Mouse (Mus musculus): ENCODE measurements around the gene Bag5. TPM values are rescaled to one million over a fixed set of nuclear protein-coding genes. Genes with fewer than 3 reads are reported as not detected.
"Not testable (repeated sequence)": the region's sequence is repeated elsewhere in the genome, so short reads cannot be mapped to it uniquely, and the experiment has no call there.

Gene Bag5
- total RNA-seq, 2 experiments from 2014 or later = 43.1 to 43.7 TPM

DNA sequence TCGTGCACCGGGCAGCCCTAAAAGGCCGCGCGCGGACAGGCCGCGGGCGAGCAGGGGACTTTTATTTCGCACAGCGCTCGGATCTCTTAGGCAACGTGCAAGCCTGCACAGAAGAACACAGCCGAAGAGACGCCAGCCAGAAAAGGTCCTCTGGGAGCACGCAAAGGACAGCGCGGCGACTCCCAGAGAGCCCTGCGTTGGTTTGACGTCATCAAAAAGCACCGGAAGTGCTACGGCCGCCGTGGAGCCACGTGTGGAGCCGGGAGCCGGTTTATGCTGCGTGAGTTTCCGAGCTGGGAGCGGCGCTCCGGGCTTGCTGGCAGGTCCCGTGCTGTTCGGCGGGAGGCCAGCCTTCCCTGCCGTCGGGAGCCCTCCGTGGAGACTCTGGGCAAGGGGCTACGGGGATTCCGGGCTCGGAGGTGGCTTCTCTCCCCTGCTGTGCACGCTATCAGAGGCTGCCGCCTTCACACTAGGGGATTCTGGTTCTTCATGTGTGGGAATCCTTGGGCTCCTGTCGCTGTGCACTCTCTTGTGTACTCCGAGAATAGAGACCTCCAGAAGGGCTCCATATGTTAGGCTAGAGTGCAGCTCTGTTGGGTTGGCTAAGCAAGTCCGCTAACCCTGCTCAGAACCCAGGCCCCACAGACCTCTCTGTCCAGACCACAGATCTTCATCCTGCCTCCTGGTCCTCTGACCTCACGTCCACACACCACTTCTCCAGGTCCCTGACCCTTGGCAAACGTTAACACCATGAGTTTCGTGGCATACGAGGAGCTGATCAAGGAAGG, 35.0 kb downstream of the Bag5 start, which contains the start of gene Trmt61a:
Gene Trmt61a (plus strand): TSS at position 224 of the 788 bp plus-strand sequence.
- DNase-seq (ENCODE audit: low spot score in 2 of 2) = peak; percentile 83 to 85

DNA sequence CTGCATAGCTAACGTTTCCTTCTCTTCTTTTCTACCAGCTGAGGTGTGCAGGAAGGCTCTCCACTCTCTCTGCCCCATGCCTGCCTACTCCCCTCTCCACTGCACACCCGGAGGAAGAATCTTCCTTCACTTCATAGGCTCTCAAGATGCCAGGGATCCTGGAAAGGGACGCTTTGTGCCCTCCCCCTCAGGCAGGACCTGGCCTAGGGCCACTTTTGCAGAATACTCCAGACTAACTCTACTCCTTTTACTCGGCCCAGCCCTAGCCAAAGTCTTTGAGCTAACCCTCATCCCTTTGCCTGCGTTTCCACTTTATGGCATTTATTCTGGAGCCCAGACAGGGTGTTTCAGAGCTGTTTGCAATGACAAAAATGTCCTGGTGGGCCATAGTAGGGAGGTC, 35.6 kb downstream of the Bag5 start:
- no peak for DNase-seq (ENCODE audit: low spot score in 2 of 2)

DNA sequence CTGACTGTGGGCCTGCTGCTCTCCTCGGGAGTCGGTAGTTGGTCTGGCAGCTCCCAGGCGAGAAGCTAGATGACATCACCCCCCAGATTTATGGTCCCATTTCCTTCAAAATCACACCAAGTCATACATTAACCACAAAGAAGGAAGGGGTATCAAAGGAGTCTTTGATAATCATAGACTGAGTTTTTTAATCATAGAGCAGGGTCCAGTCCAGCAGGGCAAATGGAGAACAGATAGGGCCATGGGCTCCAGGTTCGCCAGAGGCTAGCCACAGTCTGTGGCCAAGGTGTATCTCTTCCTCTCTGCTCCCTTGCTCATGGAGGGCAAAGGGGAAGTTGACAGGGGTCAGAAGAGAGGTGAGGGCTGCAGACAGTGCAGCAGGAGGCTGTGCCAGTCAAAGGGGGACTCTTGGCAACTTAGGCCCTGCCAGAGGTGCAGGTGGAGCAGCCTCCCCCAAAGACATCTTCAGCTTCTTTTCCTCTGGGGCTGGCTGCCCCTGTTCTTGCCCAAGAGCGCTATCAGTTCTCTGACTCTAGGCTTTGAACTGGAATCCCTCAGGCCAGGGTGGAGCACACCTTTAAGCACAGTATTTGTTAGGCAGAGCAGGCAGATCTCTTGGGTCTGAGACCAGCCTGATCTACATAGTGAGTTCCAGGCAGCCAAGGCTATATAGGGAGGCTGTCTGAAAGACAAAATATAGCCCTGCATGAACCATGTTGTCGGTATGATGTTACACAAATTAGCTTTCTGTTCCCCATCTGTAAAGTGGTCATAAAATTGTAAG, 37.1 kb downstream of the Bag5 start:
- no peak for DNase-seq (ENCODE audit: low spot score in 2 of 2)

DNA sequence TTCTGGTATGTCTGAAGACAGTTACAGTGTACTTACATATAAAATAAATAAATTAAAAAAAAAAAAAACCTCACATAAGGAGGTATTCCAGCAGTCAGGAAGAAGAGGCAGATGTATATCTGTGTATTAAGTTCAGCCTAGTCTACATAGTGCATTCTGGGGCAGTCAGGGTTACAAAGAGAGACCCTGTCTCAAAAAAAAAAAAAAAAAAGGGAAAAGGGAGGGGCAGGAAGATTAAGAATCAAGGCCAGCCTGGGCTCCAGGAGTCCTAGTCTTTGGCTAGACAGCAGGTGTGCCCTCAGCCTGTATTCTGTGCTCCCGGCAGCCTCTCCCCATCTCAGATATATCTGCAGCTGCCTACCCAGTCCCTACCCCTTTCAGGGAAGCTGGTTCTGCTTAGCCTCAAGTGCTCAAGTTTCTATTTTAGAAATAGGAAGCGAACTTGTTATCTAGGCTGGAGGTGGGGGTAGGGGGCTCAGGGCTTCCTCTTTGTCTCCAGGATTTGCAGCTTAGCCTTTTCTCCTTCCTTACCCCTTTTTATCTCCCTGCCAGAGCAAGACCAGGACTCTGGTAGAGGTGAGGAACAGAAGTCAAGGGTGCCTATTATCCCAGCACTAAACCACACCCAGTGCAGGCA, 38.1 kb downstream of the Bag5 start:
- DNase-seq (ENCODE audit: low spot score in 2 of 2) = no peak

DNA sequence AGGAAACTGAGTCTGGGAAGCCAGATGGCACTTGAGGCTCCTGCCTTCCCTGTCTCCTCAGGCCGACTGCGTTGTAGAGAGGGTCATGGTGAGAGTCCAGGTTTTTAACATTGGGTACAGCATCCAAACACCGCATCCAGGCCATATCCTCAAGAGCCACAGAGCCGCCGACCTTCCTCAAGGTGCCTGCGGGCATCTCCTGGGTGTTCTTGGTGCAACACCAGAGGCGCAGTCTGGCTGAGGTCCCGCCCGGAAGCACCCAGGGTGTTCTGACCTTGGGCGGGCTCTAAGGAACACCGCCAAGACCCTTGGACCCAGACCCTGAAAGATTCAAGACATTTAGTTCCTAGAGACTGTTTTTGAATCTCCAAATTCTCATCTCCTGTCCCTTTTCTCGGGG, 40.5 kb downstream of the Bag5 start:
- DNase-seq (ENCODE audit: low spot score in 2 of 2) = no peak

DNA sequence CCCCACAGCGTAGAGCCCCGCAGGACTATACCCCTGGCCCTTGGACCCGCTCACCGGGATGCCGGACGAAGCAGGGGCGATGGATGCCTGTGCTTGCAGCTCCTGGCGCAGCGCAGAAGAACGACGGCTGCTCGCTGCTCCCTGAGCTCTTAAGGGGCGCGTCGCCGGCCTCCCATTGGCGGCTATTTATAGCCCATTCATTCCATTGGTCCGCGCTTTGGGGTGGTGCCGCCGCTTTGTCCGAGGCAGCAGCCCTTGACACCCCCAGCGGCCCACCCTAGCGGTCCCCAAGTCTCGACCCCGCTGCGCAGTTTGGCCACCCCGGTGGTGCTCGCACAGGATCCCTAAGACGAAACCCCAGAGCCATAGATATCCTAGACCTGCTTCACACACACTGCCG, 40.9 kb downstream of the Bag5 start, which contains the start of gene Ckb:
Gene Ckb (minus strand): TSS at position 163 of the 400 bp plus-strand sequence.
- DNase-seq (ENCODE audit: low spot score in 2 of 2) = peak; percentile 69 to 74

DNA sequence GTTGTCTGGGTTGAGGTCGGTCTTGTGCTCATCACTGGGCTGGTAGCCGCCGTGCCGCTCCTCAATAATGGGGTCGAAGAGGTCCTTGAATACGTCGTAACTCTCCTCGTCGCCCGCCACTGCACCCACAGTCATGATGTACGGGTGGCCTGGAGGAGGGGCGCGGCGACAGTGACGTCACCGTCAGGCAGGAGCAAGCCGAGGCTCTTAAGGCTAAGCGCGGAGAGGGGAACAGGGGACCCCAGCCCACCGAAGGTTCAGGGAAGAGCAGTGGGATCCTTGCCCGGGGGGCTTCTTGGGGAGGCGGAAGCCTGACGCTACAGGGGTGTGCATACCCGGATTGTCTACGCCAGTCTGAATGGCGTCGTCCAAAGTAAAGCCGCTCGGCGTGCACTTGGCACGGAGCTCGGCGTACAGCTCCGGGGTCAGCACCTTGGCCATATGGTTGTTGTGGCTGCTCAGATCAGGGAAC, 41.6 kb downstream of the Bag5 start:
- peak in 1 of 2 experiments; percentile 65 for DNase-seq (ENCODE audit: low spot score in 2 of 2)

DNA sequence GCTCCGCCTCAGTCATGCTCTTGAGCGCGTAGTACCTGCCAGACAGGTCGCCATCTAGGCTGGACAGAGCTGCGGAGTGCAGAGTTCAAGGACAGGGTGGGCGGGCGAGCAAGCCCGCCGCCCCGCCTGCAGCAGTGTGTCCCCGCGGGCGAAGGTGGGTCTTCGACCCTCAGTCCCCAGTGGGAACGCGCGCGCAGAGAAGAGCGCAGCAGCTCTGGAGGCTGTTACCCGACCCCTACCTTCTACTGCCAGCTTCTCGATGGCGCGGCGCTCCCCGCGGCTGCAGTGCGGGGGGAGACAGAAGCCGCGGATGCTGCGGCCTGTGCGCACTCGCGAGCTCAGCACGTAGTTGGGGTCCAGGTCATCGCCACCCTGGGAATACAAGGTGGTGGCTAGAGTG, 42.1 kb downstream of the Bag5 start:
- peak in 1 of 2 experiments; percentile 37 for DNase-seq (ENCODE audit: low spot score in 2 of 2)

DNA sequence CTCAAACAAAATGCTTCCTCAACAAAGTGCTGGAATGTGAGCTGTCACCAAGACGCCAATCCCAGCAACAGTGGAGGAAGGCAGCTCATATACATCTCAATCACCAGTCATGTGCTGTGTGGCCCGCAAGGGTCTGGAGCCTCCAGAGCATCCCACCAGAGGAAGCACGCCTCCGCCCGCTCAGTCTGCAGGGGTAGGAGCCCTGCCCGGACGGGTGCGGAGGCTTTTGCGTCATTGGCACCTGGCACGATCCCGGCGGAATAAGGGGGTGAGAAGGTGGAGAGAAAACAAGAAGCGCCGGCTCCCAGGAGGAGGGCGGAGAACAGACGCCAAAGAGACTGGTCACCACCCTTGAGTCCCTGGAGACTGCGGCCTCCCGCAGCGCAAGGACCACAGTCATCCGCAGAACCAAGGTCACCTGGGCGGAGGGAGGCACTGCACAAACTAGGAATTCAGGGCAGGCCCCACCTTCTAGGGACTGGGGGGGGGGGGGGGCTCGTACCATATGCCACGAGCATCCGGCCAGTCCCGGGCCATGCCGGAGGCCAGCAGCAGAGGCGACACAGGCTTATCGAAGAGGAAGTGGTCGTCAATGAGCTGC, 42.6 kb downstream of the Bag5 start:
- DNase-seq (ENCODE audit: low spot score in 2 of 2) = peak in 1 of 2 experiments; percentile 34

DNA sequence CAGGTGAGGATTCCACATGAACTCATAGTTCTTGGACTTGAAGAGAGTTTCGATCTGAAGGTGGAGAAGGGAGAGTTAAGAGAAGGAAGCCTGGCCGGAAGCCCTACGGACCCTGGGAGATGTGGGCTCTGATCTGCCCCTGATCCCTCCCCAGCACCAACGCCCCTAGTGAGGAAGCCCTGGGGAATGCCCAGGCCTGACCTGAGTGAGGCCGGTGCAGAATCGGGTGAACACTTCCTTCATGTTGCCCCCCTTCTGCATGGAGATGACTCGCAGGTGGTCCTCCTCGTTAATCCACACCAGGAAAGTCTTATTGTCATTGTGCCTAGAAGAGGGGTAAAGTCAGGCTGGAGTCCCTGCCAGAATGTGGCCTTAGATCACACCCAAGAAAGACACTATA, 43.1 kb downstream of the Bag5 start:
- DNase-seq (ENCODE audit: low spot score in 2 of 2) = no peak

DNA sequence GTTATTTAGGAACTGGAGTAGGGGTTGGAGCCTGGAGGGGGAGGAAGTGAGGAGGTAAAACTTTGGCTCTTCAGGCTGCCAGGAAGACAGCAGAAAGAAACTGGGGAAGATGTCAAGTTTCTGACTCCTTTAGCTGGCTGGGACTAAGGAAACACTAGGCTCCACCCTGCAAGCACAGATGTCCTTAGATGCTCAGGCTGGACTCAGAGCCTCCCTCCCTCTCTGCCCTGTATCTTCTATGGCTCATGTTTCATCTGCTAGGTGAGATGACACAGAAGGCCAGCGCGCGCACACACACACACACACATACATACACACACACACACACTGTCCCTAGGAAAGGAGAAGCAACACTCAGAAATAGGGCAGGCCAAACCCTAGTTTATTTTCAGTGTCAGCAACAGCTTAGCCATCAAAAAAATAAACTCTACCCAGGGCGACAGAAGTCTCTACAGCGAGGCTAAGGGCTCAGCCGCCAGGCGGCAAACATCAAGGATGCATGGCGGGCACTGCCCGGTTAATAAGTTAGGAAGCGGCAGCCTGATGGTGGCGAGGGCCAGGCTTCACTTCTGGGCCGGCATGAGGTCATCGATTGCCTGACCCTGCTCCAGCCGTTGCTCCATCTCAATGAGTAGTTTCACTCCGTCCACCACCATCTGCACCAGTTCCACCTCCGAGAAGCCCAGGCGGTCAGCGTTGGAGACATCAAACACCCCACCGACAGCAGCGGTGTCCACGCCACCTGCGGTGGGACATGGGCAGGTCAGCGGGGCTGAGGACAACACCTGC, 43.9 kb downstream of the Bag5 start:
- DNase-seq (ENCODE audit: low spot score in 2 of 2) = no peak

DNA sequence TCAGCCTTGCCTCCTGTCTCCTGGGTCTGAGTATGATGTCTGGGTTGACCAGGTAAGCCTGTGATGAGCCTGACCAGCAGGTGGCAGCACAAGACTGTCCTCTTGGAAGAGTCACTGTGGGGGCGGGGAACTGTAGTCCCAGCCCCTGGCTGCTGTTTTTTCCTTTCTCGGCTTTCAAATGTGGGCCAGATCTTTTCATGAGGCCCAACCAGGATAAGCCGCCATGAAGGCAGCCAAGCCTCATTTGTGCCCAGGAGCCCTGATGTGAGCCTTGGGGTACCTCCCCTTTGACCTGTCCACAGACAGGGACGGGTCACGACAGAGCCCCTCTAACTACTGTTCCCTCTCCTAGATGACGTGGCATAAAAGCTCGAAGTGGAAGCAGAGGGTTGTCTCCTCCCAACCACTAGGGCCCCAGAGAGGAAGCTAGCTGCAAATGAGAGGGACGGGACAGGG, 44.6 kb downstream of the Bag5 start:
- DNase-seq (ENCODE audit: low spot score in 2 of 2) = peak; percentile 96 to 99

DNA sequence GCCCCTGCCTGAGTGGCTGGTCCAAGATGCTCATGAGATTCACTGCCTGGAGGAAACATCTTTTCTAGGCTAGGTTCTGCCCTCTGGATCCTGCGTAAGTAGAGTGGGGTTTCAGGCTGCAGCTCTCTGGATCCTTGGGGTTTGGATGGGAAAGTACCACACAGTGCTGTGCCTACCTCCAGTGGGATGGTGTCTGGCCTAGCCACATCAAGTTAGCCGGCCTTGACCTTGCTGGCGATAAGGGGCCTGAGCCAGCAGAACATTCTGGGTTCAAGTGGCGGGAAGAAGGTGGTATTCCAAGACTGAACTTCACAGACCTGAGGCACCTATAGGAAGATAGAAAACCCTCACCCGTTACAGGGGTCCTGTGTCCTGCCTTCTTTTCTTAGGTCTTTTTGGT, 45.6 kb downstream of the Bag5 start:
- DNase-seq (ENCODE audit: low spot score in 2 of 2) = no peak

DNA sequence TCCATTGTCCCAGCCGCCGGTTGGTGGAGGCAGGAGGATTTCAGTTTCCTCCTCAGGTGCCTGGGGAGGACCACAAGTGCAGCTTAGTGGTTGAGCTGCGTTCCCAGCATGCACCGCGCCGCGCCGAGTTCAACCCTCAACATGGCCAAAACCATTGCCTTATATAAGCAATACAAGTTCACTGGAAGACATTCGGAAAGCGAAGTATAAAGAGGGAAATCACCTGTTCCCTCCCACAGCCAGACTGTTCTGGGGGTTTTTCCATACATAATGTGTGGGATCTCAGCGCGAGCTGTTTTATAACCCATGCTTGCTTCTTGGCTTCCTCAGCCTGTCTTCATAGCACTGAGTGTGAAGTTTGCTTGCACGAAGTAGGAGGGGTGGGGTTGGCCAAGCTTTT, 46.7 kb downstream of the Bag5 start:
- DNase-seq (ENCODE audit: low spot score in 2 of 2) = no peak

DNA sequence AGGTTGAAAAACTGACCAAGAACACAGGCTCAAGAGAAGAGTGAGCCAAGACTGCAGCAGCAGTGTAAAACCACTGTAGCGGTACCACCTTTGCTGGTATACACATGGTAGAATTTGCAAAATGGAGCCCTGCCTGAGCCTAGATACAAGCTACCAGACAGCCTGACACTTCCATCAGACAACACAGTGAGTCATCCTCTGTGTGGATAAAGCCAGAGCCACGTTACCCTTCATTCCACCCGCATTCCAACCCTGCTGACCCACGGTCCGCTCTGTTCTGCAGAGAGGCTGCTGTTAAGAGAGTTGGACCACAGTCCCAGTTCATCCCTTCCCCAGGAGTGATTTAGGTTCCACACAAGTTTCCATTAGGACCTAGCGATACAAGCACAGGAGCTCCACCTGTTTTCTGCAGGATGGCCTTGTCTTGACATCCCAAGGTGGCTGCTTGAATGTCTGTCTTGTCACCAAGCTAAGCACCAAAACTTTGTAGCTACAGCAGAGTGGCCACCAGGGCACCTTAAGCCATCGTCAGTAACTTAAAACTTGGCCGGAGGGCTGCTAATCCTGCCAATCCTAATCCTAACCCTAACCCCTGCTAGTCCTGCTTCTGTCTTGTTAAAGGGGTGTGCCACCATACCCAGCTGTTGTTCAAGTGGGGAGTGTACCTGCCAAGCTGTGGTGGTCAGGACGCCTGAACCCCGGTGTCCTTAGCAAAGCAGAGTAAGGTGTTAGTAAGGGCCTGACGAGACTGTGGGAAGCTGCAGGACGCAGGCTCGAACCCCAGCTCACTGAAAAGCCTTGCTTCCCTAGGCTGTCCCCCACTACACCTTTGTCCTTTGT, 47.8 kb downstream of the Bag5 start:
- DNase-seq (ENCODE audit: low spot score in 2 of 2) = no peak

DNA sequence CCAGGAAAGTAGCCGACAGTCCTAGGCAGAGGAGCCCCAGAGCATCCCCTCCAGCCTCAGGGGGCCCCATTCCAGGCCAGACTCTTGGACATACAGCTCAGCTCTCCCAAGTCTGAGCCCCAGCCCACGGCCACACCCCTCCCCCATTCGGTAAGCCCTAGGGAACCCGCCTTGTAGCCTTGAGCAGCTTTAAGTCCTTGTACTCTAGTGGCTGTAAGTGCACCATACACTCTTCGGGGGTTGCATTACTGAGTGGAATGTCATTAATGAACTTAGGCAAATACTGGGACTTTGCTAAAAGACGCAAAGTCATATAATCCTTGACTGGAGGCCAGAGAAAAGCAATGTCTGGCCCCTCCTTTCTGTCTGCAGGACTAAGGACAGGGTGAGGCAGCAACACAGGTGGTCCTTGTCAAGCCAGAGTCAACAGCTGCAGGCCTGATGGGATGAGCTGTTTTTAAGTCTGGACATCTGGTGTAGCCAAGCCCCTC, 48.9 kb downstream of the Bag5 start:
- no peak for DNase-seq (ENCODE audit: low spot score in 2 of 2)

DNA sequence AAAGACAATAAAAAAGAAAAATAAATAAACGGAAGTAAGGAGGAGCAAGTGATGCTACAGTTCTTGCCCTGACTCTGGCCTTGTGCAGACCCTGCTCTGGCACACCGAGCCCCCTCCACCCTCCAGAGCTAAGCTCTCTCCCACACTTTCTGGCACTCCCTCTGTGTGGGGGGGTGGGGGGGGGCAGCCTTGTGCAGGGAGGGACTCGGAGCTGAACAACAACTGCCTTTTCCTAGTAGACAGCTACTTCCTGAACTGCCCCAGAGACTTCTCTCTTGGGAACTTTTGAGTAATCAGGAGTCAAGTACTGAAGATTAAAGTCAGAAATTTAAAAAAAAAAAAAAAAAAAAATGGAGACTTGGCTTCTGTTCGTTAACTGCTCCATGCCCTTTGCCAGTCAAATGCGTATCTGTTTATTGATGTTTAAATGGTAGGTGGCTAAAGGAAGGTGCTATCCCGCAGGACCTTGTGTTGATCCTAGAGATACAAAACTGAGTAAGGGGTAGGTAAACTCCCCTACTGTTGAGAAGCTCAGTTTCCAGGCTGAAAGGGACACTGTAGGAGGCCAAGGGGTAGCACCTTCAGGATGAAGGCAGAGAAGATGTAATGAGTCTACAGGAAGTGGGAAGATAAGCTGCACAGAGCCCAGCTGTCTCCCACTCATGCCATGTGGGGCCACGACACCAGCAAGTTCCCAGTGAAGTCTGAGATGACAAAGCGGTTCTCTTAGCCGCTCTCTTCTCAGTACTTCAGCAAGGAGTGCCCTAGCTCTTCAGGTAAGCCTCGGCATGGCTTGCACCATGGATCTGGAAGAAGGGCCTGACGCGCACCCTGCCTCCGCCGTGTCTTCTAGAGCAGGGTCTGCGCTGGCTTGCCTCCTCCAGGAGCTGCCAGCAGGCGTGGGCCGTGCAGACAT, 49.6 kb downstream of the Bag5 start:
- no peak for DNase-seq (ENCODE audit: low spot score in 2 of 2)

DNA sequence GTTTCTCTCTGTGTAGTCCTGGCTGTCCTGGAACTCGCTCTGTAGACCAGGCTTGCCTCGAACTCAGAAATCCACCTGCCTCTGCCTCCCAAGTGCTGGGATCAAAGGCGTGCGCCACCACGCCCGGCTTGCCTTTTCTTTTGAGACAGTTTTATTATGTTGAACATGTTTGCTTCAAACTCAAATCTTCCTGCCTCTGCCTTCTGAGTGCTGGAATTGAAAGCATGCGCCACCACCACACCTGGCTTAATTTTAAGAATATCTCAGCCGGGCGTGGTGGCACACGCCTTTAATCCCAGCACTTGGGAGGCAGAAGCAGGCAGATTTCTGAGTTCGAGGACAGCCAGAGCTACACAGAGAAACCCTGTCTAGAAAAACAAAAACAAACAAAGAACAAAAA, 51.5 kb downstream of the Bag5 start:
- not testable (repeated sequence) for DNase-seq (ENCODE audit: low spot score in 2 of 2)

Measured in adrenal gland, adult 18-20 months (tissue).